Mouse (Mus musculus) naive thymus-derived CD4-positive, alpha-beta T cell, adult 2 months (primary cell): ENCODE data around the gene Cryba1.
A peak's percentile ranks its signal among the peaks of the same experiment; 100 is the strongest.

Experiments used
- DNase-seq: peaks from one replicate; pipeline ENCODE4 v3.0.0-alpha.2; 2011; ENCODE audit warnings: low read depth

Cryba1 gene

DNA sequence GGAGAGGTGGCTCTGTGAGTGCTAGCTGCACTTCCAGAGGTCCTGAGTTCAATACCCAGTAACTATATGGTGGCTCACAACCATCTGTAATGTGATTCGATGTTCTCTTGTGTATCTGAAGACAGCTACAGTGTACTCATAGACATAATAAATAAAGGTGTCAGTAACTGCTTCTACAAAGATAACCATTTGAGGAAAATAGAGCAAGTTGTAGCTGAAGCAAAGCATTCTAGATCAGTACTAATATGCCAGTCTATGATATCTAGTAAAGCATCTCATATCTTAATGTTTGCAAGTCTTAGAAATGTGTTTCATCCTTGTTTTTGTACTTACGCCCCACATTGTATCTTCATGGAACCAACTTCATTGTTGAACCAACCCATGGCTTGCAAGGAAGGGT lies 6.0 kb downstream of the Cryba1 start:
- no peak for DNase-seq

DNA sequence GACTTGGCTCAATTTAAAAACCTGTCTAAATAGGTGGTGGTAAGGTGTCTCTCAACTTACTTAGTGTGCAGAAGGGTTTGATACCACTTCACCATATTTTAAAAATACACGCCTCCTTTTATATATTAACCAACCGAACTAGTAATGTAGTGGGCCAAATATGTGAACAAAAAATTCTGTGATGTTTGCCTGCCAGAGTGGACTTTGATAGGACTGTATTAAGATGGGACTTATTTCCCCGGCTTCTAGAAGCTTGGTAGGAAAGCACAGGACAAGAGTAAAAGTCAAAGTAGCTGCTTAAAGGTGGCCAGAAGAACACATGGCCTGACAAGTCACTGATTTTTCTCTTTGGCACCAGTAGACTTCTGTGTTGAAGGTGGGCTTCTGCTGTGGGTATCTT lies 11.3 kb downstream of the Cryba1 start:
- DNase-seq: no peak

DNA sequence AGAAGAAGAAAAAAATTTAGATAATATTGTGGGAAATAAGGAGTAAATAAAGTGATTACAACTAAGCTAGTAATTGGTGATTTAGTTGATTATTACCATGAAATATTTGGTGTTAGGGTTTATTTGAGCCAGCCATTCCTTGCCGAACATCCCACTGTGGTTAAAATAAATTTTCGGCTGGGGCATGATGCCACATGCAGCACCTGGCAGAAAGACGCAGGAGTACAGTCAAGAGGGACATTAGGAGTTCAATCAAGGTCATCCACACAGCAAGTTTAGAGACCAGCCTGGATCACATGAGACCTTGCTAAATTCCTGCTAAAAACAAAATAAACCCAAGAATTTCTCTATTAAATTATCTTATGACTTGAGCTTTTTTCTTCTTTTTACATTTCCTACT lies 16.0 kb downstream of the Cryba1 start:
- no peak for DNase-seq

DNA sequence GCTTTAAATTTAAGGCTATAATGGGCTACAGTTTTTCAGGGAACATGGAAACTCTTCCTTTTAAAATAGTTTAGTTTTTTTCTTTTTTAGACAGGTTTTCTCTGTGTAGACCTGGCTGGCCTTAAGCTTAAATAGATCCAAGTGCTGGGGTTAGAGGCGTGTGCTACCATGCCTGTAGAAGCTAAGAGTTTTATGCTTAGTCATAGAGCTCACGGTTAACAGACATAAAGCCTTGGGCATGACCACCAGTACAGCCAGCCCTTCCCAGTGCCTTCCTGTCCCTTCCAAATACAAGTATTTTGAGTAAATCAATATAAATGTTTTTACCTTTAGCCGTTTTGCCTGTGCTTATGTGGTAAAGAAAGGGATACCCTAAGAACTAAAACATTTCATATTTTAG lies 19.2 kb downstream of the Cryba1 start:
- no peak for DNase-seq

DNA sequence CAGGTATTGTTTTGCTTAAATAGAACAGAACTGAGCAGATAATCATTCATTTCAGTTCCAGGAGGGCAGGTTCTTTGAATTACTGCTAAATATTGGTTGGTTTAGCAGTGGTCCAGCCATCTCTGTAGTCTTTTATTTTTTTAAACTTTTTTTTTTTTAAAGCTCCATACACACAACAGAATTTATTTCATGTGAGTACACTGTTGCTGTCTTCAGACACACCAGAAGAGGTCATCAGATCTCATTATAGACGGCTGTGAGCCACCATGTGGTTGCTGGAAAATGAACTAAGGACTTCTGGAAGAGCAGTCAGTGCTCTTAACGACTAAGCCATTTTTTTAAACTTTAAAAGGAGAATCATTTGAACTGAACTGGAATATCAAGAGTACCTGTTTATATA lies 27.9 kb downstream of the Cryba1 start:
- DNase-seq: no peak

DNA sequence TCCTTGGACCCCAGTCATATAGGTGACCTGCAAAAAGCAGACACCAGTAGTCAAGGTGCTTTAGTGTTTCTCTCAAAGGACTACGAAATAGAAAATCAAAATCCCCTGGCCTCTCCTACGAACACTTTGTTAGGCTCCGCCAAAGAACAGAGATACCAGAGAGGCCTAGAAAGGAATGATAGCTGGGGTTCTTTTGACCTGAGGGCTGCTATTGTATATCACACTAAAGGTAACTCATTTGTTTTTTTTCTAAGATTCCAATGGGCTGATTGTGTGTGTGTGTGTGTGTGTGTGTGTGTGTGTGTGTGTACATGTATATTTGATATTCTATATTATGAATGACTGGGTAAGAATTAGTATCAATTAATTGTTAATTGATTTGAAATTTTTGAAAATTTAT lies 32.1 kb downstream of the Cryba1 start:
- DNase-seq: no peak

DNA sequence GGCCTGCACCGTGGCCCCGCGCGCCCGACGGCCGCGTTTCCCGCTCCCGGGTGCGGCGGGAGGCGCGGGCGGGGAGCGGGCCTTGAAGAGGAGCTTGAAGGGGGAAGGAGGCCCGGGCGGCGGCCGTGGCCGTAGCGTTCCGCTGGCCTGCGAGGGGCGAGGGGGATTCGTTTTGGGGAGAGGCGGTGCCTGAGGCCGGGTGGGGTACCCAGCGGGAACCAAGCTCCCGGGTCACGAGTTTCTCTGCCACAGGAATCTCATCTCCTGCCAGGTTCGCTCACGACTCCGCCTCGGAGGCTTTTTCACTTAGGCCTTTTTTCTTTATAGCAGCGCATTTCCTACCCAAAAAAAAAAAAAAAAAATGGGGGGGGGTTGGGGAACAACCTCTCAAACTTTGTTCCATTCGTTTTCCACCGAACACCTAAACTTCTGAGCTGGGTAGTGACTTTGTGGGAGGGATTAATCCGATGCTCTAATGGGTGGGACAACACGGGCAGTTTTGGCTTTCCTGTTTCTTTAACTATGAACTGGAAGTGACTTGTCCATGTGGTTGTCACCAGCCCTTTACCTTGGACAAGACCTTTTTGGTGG lies 37.4 kb downstream of the Cryba1 start:
- peak; percentile 59 for DNase-seq

DNA sequence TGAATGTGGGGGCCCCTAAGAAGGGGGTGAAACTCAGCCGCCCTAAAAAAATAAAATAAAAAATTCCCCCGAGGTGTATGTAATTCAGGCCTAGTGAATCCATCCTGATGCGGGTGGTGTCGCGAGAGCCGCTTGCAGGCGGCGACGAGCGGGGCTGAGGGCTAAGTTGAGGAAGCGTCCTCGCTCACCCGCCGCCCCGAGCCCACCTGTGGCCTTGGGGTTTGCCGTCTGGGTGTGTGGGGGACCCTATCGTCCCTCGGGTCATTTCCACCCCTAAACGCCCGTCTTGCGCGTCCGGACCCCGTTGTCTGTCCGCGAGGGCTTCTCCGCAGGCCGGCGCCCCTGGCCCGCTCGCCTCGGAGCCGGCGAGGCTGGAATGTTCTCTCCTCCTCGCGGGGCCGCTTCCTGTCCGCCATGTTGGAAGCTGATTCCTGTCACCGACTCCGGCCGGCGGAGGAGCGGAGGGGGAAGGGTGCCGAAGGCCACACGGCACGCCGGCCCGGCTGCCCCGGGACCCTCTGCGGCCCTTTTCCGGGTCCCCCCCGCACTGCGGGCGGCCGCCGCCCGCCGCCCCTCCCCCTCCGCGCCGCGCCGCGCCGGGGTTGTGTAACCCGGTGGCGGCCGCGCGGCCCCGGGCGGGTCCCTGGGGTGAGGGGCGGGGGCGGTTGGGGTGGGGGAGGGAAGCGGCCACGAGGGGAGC lies 38.1 kb downstream of the Cryba1 start:
- peak; percentile 77 for DNase-seq

DNA sequence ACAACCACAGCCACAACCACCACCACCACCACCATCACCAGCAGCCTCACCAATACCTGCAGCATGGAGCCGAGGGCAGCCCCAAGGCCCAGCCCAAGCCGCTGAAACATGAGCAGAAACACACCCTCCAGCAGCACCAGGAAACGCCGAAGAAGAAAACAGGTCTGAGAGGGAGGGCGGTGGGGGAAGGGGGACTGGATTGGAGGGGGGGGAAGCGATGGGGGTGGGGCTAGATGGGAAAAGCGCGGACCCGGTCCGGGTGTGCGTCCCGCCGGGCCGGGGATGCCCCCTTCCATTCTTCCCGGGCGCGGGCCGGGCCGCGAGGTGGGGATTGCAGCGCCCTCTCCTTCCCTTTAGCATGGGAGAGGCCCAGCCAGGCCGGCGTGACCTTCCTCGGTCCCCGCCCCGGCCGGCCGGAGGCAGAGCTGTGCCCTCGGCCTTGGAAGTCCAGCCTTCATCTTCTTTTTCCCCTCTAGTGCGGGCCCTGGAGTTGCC lies 38.7 kb downstream of the Cryba1 start:
- no peak for DNase-seq

DNA sequence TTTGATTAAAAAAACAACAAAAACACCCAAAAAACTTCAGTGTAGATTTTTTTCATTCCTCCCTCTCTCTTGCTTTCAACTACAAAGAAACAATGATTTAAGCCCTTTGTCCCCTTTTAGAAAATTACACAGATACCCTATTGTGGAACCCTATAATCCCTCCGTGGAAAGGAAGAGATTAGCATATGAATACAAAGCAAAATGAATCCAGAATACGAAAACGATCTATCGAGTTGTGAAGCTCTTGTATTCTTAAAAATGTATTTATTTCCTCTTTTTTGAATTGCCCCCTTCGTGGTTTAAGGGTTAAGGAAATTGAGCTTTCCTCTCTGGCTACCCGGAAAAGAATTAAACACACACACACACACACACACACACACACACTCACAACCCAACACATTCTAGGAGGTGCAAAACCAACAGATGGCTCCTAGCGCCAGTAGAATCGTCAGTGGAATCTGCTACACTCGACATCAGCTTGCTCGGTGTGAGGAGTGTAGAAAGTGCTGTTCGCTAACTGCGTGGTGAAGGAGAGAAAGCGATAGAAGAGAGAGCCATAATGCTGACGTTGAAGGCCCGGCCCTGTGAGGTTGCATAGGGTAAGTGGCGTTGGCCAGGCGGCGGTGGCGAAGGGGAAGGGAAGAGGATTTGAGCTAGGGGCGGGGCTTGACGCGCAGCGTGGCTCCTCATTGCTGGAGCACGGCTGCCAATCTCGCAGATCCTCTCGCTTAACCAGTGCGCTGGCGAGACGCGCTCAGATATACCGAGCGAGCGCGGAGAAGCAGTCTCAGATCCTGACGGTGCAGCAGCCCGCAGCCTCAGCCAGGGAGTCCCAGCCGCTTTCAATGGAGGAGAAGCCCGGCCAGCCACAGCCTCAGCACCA lies 39.5 kb downstream of the Cryba1 start, which contains the start of gene Nufip2:
TSS of gene Nufip2 (plus strand) at position 773 of the 883 bp plus-strand sequence.
- DNase-seq: peak; percentile 99

DNA sequence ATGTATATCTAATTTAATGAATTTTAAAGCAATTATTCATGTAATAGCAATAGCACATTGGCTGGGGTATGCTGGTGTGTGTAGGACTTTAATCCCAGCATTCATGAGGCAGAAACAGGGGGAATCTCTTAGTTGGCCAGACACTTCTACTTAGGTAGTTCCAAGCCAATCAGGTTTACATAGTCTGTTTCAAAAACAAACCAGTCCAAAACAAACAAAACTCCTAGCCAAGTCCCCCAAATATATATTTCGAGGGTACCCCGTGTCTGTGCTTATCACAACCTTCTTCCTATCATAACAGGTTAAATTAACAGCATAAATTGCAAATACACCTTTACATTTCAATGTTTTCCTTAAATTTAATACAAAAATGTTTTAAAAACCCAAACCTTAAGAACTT lies 40.2 kb downstream of the Cryba1 start:
- DNase-seq: no peak

DNA sequence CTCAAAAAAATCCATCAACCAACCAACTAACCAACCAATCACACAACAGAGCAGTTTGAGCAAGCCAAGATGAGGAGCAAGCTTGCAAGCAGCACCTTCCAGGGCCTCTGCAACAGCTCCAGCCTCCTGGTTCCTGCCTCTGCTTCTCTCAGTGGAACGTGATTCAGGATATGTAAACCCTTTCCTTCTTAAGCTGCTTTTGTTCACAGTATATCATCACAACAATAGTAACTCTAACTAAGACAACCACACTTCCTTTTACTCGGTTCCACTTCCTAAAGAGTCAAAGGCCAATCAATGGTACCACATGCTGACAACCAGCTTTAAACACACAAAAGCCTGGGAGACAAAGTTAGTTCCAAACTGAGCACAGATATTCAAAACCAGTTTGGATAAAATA lies 45.1 kb downstream of the Cryba1 start:
- no peak for DNase-seq

DNA sequence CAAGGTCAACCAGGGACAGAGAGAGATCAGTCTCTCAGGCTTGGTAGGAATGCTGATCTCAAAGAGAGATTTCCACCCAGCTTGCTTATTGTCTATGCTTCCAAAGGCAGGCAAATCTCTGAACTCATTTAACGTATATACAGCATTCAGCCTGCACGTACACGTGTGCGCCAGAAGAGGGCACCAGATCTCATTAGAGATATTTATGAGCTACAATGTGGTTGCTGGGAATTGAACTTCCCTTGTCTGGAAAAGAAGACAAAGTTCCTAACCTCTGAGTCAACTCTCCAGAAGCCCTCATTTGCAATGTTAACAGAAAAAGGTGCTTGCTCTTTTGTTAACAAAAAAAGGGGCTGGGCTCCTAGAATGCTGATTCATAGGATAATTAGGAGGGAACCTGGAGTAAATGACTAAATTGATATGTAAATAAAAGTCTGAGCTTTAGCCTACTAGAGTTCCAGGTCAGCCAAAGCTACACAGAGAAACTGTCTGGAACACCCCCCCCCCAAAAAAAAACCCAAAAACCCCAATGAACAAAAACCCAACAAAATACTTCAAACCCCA lies 51.6 kb downstream of the Cryba1 start:
- peak; percentile 37 for DNase-seq

DNA sequence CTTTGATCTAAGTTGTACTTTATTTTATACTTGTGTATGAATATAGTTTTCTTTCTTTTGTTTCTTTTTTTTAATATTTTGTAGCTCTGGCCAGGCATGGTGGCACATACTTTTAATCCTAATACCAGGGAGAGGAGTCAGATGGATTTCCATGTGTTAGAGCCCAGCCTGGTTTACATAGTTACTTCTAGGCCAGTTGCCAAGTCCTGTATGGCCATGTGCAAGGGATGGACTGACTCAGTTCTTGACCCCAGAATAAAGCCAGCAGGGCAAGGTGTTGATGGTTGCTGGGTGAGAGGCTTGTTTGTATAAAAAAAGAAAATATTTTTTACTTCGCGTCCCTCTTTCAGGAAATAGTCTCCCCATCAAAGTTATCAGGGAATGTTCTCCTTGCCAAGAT lies 52.3 kb downstream of the Cryba1 start:
- DNase-seq: no peak
